Mouse (Mus musculus) liver, embryonic 12.5 days (tissue): ENCODE data around the gene Spag8. TPM values are rescaled to one million over a fixed set of nuclear protein-coding genes. Genes with fewer than 3 reads are reported as not detected.

Experiments used
- ATAC-seq: fragments of 200-750 bp; cut with Nextera tagmentation; 2 replicates; pipeline ENCODE4 v1.8.0; 2017; ENCODE audit warnings: moderate number of reproducible peaks, mild to moderate bottlenecking, moderate library complexity
- H3K27ac ChIP-seq: fragments of 300-500 bp; sonication (generic); 2 replicates; pipeline ENCODE4 v1.5.1; 2016; ENCODE audit warnings: mild to moderate bottlenecking
- H3K27me3 ChIP-seq: fragments of 300-500 bp; sonication (generic); replicated peaks from 2 replicates; pipeline ENCODE4 v1.6.1; 2016; ENCODE audit warnings: mild to moderate bottlenecking, moderate library complexity
- H3K36me3 ChIP-seq: fragments of 300-500 bp; sonication (generic); 2 replicates; pipeline ENCODE4 v1.6.1; 2016; ENCODE audit warnings: mild to moderate bottlenecking, moderate library complexity
- H3K4me1 ChIP-seq: fragments of 300-500 bp; sonication (generic); 2 replicates; pipeline ENCODE4 v1.6.1; 2016
- H3K4me2 ChIP-seq: fragments of 300-500 bp; sonication (generic); 2 replicates; pipeline ENCODE4 v1.6.1; 2016; ENCODE audit warnings: mild to moderate bottlenecking, moderate library complexity
- H3K4me3 ChIP-seq: fragments of 300-500 bp; sonication (generic); 2 replicates; pipeline ENCODE4 v1.5.1; 2016; ENCODE audit warnings: mild to moderate bottlenecking, moderate library complexity
- H3K9ac ChIP-seq: fragments of 300-500 bp; sonication (generic); 2 replicates; pipeline ENCODE4 v1.6.1; 2016; ENCODE audit warnings: mild to moderate bottlenecking, moderate library complexity
- H3K9me3 ChIP-seq: fragments of 300-500 bp; sonication (generic); replicated peaks from 2 replicates; pipeline ENCODE4 v1.6.1; 2016; ENCODE audit warnings: mild to moderate bottlenecking, moderate library complexity
- WGBS: fragments of 180-500 bp; shearing (Covaris S2); methylation state at CpG from one replicate; pipeline ENCODE4 v1.1.7; 2016; ENCODE audit not compliant: insufficient replicate concordance; 5-methylcytosine and 5-hydroxymethylcytosine counted together
- polyA plus RNA-seq: library from polyadenylated mRNA; unstranded; fragments of >200 nt; fragmentation: Nextera tagmentation; extraction: Ambion mirVana; gene quantifications from 2 replicates; pipeline ENCODE4 v1.2.1, GENCODE M21; 2016

The Spag8 gene
- polyA plus RNA-seq, 1 experiment from 2014 or later, result 0.20 TPM

- no peaks in the 10 kb centered on the region for H3K36me3 ChIP-seq
- no peaks in the 10 kb centered on the region for H3K4me1 ChIP-seq
- H3K27ac ChIP-seq, result no peak overlapping the region
- H3K9me3 ChIP-seq, result no peaks in the 10 kb centered on the region
- no peak overlapping the region for H3K4me3 ChIP-seq
- no peak overlapping the region for H3K9ac ChIP-seq
- no peak for ATAC-seq
- H3K27me3 ChIP-seq, result peaks cover 20% of the 10 kb centered on the region
- 59% methylated on average over 5 of the region's 5 CpGs for WGBS
- H3K4me2 ChIP-seq, result no peak overlapping the region
These were observed 21.6 kb upstream of the Spag8 start for GRCm38 (mm10) chr4:43674974-43675373.

GRCm38 (mm10) chr4:43673703-43674102, 20.3 kb upstream of the Spag8 start:
- Histone ChIP-seq H3K4me3 (no peak overlapping the region), H3K4me1 (peaks cover 9% of the 10 kb centered on the region), H3K9me3 (no peaks in the 10 kb centered on the region), H3K36me3 (no peaks in the 10 kb centered on the region), H3K27ac (no peak overlapping the region), H3K4me2 (no peak overlapping the region), H3K27me3 (peaks cover 24% of the 10 kb centered on the region), H3K9ac (no peak overlapping the region)
- ATAC-seq, result no peak
- WGBS, result 63% methylated on average over 8 of the region's 8 CpGs

- H3K9me3 ChIP-seq, result no peaks in the 10 kb centered on the region
- 9% methylated on average over 2 of the region's 2 CpGs for WGBS
- no peak for ATAC-seq
These were observed 18.7 kb upstream of the Spag8 start for GRCm38 (mm10) chr4:43672070-43672469.

GRCm38 (mm10) chr4:43669428-43669794, 16.0 kb upstream of the Spag8 start:
- peaks cover 17% of the 10 kb centered on the region for H3K4me1 ChIP-seq
- peaks cover 58% of the 10 kb centered on the region for H3K27me3 ChIP-seq
- H3K4me3 ChIP-seq, result peak overlapping the region; percentile 77
- no peaks in the 10 kb centered on the region for H3K36me3 ChIP-seq
- H3K27ac ChIP-seq, result 0 out of 2 replicates have a peak overlapping the region, but pooled peaks have one; percentile 17
- WGBS, result under 1% methylated on average over 19 of the region's 25 CpGs
- peak overlapping the region; percentile 96 for H3K4me2 ChIP-seq
- ATAC-seq, result peak; percentile 74; the same call in 1 of the 2 replicates
- no peaks in the 10 kb centered on the region for H3K9me3 ChIP-seq
- peak overlapping the region; percentile 87 for H3K9ac ChIP-seq

More at GRCm38 (mm10) chr4:43672070-43672469, 18.7 kb upstream of the Spag8 start:
- Histone ChIP-seq H3K27me3 (peaks cover 31% of the 10 kb centered on the region), H3K9ac (no peak overlapping the region), H3K4me2 (no peak overlapping the region), H3K4me1 (peaks cover 17% of the 10 kb centered on the region), H3K27ac (no peak overlapping the region), H3K4me3 (no peak overlapping the region), H3K36me3 (no peaks in the 10 kb centered on the region)

GRCm38 (mm10) chr4:43668782-43669427, 15.5 kb upstream of the Spag8 start, which contains the start of the genes Tmem8b and Fam221b:
Gene Tmem8b (plus strand): TSS chr4:43668971.
Gene Fam221b (minus strand): TSS chr4:43669145.
- peak within 1 kb of the TSS; percentile 87 for H3K9ac ChIP-seq
- no peaks in the 10 kb centered on the region for H3K36me3 ChIP-seq
- ATAC-seq, result peak; percentile 95
- H3K4me1 ChIP-seq, result peaks cover 17% of the 10 kb centered on the region
- 2% methylated on average over 36 of the region's 41 CpGs for WGBS
- H3K4me3 ChIP-seq, result peak within 1 kb of the TSS; percentile 77
- H3K9me3 ChIP-seq, result no peaks in the 10 kb centered on the region
- H3K4me2 ChIP-seq, result peak within 1 kb of the TSS; percentile 96
- H3K27me3 ChIP-seq, result peaks cover 61% of the 10 kb centered on the region
- 0 out of 2 replicates have a peak within 1 kb of the TSS, but pooled peaks have one; percentile 17 for H3K27ac ChIP-seq

GRCm38 (mm10) chr4:43666412-43666811, 13.0 kb upstream of the Spag8 start:
- ATAC-seq, result no peak
- H3K4me3 ChIP-seq, result no peak overlapping the region
- no peak overlapping the region for H3K9ac ChIP-seq
- 12% methylated on average over 4 of the region's 4 CpGs for WGBS
- no peak overlapping the region for H3K27ac ChIP-seq
- H3K4me1 ChIP-seq, result peaks cover 17% of the 10 kb centered on the region
- H3K27me3 ChIP-seq, result peaks cover 82% of the 10 kb centered on the region
- H3K4me2 ChIP-seq, result no peak overlapping the region
- no peaks in the 10 kb centered on the region for H3K9me3 ChIP-seq
- H3K36me3 ChIP-seq, result no peaks in the 10 kb centered on the region

GRCm38 (mm10) chr4:43657146-43657545, 3.8 kb upstream of the Spag8 start:
- Histone ChIP-seq H3K9ac (no peak overlapping the region), H3K36me3 (no peaks in the 10 kb centered on the region), H3K4me3 (peak overlapping the region; percentile 82), H3K9me3 (no peaks in the 10 kb centered on the region), H3K4me1 (peaks cover 37% of the 10 kb centered on the region), H3K4me2 (peak overlapping the region; percentile 81), H3K27ac (no peak overlapping the region), H3K27me3 (peaks cover 29% of the 10 kb centered on the region)
- no peak for ATAC-seq
- 59% methylated on average over 4 of the region's 4 CpGs for WGBS

GRCm38 (mm10) chr4:43656339-43657109, 3.1 kb upstream of the Spag8 start, which contains the start of gene Hint2:
Gene Hint2 (minus strand): TSS chr4:43656466.
- H3K9ac ChIP-seq, result peak within 1 kb of the TSS; percentile 85
- peaks cover 37% of the 10 kb centered on the region for H3K4me1 ChIP-seq
- peak within 1 kb of the TSS; percentile 77 for H3K27ac ChIP-seq
- peaks cover 23% of the 10 kb centered on the region for H3K27me3 ChIP-seq
- peak within 1 kb of the TSS; percentile 82 for H3K4me3 ChIP-seq
- 1% methylated on average over 34 of the region's 34 CpGs for WGBS
- H3K9me3 ChIP-seq, result no peaks in the 10 kb centered on the region
- ATAC-seq, result peak; percentile 96
- H3K36me3 ChIP-seq, result no peaks in the 10 kb centered on the region
- peak within 1 kb of the TSS; percentile 81 for H3K4me2 ChIP-seq

GRCm38 (mm10) chr4:43655656-43656338, 2.4 kb upstream of the Spag8 start:
- 8% methylated on average over 34 of the region's 34 CpGs for WGBS
- peak overlapping the region; percentile 75 for H3K27ac ChIP-seq
- ATAC-seq, result peak; percentile 35

GRCm38 (mm10) chr4:43652726-43653125, 668 bp downstream of the Spag8 start:
- WGBS, result 71% methylated on average over 4 of the region's 4 CpGs
- Histone ChIP-seq H3K4me2 (peak overlapping the region; percentile 66), H3K27me3 (no peaks in the 10 kb centered on the region; the same call in 1 of the 2 replicates), H3K36me3 (peaks cover 9% of the 10 kb centered on the region), H3K4me1 (peaks cover 37% of the 10 kb centered on the region), H3K27ac (no peak overlapping the region; the same call in 1 of the 2 replicates), H3K9ac (peak overlapping the region; percentile 45; the same call in 1 of the 2 replicates), H3K9me3 (peaks cover 8% of the 10 kb centered on the region), H3K4me3 (0 out of 2 replicates have a peak overlapping the region, but pooled peaks have one; percentile 47)
- no peak for ATAC-seq

More at GRCm38 (mm10) chr4:43655656-43656338, 2.4 kb upstream of the Spag8 start:
- Histone ChIP-seq H3K9me3 (no peaks in the 10 kb centered on the region), H3K4me2 (peak overlapping the region; percentile 81), H3K4me1 (peaks cover 37% of the 10 kb centered on the region), H3K36me3 (no peaks in the 10 kb centered on the region), H3K9ac (peak overlapping the region; percentile 85), H3K27me3 (peaks cover 16% of the 10 kb centered on the region), H3K4me3 (peak overlapping the region; percentile 82)

GRCm38 (mm10) chr4:43649783-43650182, 3.6 kb downstream of the Spag8 start:
- 84% methylated on average over 3 of the region's 3 CpGs for WGBS
- H3K9ac ChIP-seq, result no peak overlapping the region
- H3K27me3 ChIP-seq, result no peaks in the 10 kb centered on the region; the same call in 1 of the 2 replicates
- ATAC-seq, result no peak
- H3K36me3 ChIP-seq, result peaks cover 9% of the 10 kb centered on the region
- no peak overlapping the region for H3K4me3 ChIP-seq
- H3K9me3 ChIP-seq, result peaks cover 8% of the 10 kb centered on the region
- H3K27ac ChIP-seq, result no peak overlapping the region
- H3K4me2 ChIP-seq, result no peak overlapping the region
- H3K4me1 ChIP-seq, result peaks cover 19% of the 10 kb centered on the region
